Mouse (Mus musculus) forebrain, postnatal 0 days (tissue): ENCODE measurements around the gene Atp8a2. TPM values are rescaled to one million over a fixed set of nuclear protein-coding genes. Genes with fewer than 3 reads are reported as not detected.
"Not testable (repeated sequence)": the region's sequence is repeated elsewhere in the genome, so short reads cannot be mapped to it uniquely, and the experiment has no call there.

ENCODE experiments used
- ATAC-seq: fragments of 200-750 bp; cut with Nextera tagmentation; 2 replicates; pipeline ENCODE4 v1.8.0; 2017; ENCODE audit warnings: mild to moderate bottlenecking, moderate library complexity
- DNase-seq: peaks from one replicate; pipeline ENCODE4 v3.0.0-alpha.2; 2015
- H3K27ac ChIP-seq: fragments of 300-500 bp; sonication (generic); 2 replicates; pipeline ENCODE4 v1.5.1; 2014; ENCODE audit warnings: low read depth, mild to moderate bottlenecking, antibody characterized with exemption, low read length, moderate library complexity, mixed read lengths
- H3K27me3 ChIP-seq: fragments of 300-500 bp; sonication (generic); 2 replicates; pipeline ENCODE4 v1.6.1; 2014; ENCODE audit warnings: mild to moderate bottlenecking, low read length, mixed read lengths; ENCODE audit not compliant: insufficient read depth
- H3K36me3 ChIP-seq: fragments of 300-500 bp; sonication (generic); 2 replicates; pipeline ENCODE4 v1.6.1; 2014; ENCODE audit warnings: mild to moderate bottlenecking, moderate library complexity; ENCODE audit not compliant: insufficient read depth
- H3K4me1 ChIP-seq: fragments of 300-500 bp; sonication (generic); 2 replicates; pipeline ENCODE4 v1.6.1; 2014; ENCODE audit warnings: antibody characterized with exemption; ENCODE audit not compliant: insufficient read depth
- H3K4me2 ChIP-seq: fragments of 300-500 bp; sonication (generic); 2 replicates; pipeline ENCODE4 v1.6.1; 2014; ENCODE audit warnings: low read depth, mild to moderate bottlenecking, moderate library complexity
- H3K4me3 ChIP-seq: fragments of 300-500 bp; sonication (generic); 2 replicates; pipeline ENCODE4 v1.5.1; 2014; ENCODE audit warnings: low read depth, low read length, mixed read lengths
- H3K9ac ChIP-seq: fragments of 300-500 bp; sonication (generic); 2 replicates; pipeline ENCODE4 v1.6.1; 2014; ENCODE audit warnings: mild to moderate bottlenecking
- H3K9me3 ChIP-seq: fragments of 300-500 bp; sonication (generic); 2 replicates; pipeline ENCODE4 v1.6.1; 2016; ENCODE audit warnings: low read length
- CTCF ChIP-seq: sonication (generic); IDR thresholded peaks from 2 replicates; pipeline ENCODE4 v1.5.1; 2016; ENCODE audit warnings: antibody characterized with exemption, control low read depth, low read depth
- WGBS: fragments of 180-500 bp; shearing (Covaris S2); extraction: QIAGEN DNeasy Blood & Tissue Kit; methylation state at CpG from one replicate; pipeline ENCODE4 v1.1.7; 2014; 5-methylcytosine and 5-hydroxymethylcytosine counted together
- polyA plus RNA-seq: library from polyadenylated mRNA; unstranded; fragments of >200 nt; fragmentation: Nextera tagmentation; extraction: Ambion mirVana; gene quantifications from 2 replicates; pipeline ENCODE4 v1.2.1, GENCODE M21; 2015
- total RNA-seq: library from RNA; depleted of rRNA; stranded (reverse); fragments of >200 nt; gene quantifications from 2 replicates; pipeline ENCODE4 v1.2.3, GENCODE M21; 2014

Gene Atp8a2
- total and polyA plus RNA-seq, 2 experiments from 2014 or later, result 33.6 to 38.0 TPM

DNA sequence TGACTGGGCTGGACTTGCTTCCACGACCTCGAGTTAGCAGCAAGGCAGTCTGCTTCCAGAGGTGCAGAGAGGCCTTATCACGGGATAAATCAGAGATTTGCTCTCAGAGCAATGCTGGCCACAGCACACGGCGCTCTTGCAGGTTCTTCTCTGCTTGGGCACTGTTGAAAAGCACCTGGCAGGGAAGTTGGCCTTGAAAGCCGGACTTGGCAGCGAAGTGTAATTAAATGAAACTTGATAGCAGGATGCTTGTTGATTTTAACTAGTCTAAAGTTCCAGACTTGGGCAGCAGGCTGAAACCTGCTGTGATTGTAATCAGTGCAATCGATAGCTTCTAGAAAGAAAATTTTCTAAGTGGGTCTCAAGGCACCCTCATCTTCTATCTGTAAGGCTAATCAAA lies 237.3 kb downstream of the Atp8a2 start:
- ATAC-seq, result no peak
- no peaks in the 10 kb centered on the region for H3K4me1 ChIP-seq
- no peak for TF ChIP-seq CTCF
- H3K36me3 ChIP-seq, result no peaks in the 10 kb centered on the region
- H3K27me3 ChIP-seq, result no peaks in the 10 kb centered on the region
- no peaks in the 10 kb centered on the region for H3K9me3 ChIP-seq
- no peak overlapping the region for H3K4me2 ChIP-seq
- no peak overlapping the region for H3K9ac ChIP-seq
- no peak overlapping the region for H3K27ac ChIP-seq
- no peak for DNase-seq
- no peak overlapping the region for H3K4me3 ChIP-seq
- WGBS, result 40% methylated on average over 8 of the region's 8 CpGs

DNA sequence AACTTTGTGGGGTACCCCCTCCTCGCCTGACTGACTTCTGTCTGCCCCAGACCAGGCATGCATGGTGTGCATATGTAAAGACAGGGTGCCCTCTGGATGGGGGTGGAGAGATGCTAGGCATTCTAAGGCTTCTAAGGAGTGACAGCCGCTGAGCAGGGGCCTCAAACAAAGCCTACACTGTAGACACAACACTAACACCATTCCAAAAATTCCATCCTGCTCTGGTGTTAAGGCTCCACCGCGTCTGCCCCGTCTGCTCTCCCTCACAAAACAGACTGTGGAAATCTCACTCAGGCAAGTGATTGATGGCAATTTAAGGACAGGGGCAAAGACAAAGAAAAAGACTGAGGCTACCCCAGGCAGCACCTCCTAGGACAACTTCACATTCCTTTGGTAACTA lies 247.0 kb downstream of the Atp8a2 start:
- Histone ChIP-seq H3K4me1 (no peaks in the 10 kb centered on the region), H3K27me3 (no peaks in the 10 kb centered on the region), H3K36me3 (no peaks in the 10 kb centered on the region), H3K9me3 (no peaks in the 10 kb centered on the region), H3K4me2 (no peak overlapping the region), H3K27ac (no peak overlapping the region), H3K9ac (no peak overlapping the region), H3K4me3 (no peak overlapping the region)
- WGBS, result 9% methylated on average over 5 of the region's 5 CpGs
- no peak for TF ChIP-seq CTCF
- DNase-seq, result peak; percentile 36
- peak; percentile 93 for ATAC-seq

DNA sequence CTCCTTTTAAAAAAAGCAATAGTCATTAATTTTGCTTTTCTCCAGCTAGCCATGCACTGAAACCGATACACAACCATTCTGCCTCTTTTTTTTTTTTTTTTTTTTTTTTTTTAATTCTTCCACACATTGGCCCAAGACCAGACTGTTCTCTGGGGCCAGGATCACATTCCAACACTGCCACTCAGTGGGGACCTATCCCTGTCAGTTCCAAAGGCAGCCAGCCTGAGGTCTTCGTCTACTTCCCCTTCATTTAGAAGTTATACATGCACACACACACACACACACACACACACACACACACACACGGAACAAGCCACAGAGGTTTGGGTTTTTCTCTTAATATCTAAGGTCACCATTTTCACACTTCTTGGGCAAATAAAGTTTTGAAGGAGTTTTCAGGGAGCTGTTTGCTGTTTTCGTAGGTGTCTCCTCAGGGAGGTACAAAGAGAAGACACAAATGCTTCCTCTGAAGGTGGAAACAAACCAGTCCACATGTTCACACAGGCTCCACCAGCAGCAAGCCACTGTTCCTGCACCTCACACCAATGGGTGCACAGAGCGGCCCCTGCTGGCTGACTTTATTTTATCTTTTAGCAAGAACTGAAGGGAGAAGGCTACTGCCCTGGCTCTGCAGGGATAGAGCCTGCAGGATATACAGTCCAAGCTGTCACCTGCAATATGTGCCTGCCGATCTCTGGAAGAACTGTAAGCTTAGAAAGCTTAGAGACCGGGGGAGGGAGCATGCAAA lies 253.9 kb downstream of the Atp8a2 start:
- DNase-seq (peak; percentile 87), ATAC-seq (peak; percentile 90)
- Histone ChIP-seq H3K9ac (no peak overlapping the region), H3K36me3 (no peaks in the 10 kb centered on the region), H3K27me3 (no peaks in the 10 kb centered on the region), H3K4me2 (no peak overlapping the region), H3K27ac (no peak overlapping the region), H3K4me3 (no peak overlapping the region), H3K9me3 (no peaks in the 10 kb centered on the region), H3K4me1 (no peaks in the 10 kb centered on the region)
- peak; percentile 84 for TF ChIP-seq CTCF
- WGBS, result 18% methylated on average over 7 of the region's 7 CpGs

DNA sequence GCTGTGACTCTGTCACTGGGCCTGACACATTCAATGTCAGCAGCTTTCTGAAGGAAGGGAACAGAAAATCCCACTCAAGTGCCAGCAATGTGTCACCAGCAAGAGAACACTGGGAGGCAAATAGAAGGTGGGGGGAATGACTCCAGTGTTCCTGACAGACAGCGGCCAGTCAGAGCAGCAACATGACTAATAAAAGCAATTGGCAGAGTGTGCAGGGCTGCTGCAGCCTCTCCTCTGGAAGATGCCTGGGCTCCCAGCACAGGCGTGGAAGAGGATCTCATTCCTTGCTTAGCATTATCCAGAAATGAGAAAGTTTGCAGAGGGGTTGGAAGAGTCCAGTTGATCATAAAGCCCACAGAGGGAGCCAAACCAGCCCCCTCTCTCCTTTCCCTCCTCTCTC lies 254.8 kb downstream of the Atp8a2 start:
- H3K36me3 ChIP-seq, result no peaks in the 10 kb centered on the region
- H3K27ac ChIP-seq, result no peak overlapping the region
- no peak overlapping the region for H3K9ac ChIP-seq
- no peak overlapping the region for H3K4me3 ChIP-seq
- no peak overlapping the region for H3K4me2 ChIP-seq
- WGBS, result 58% methylated on average over 2 of the region's 2 CpGs
- no peaks in the 10 kb centered on the region for H3K9me3 ChIP-seq
- TF ChIP-seq CTCF, result no peak
- no peak for DNase-seq
- no peak for ATAC-seq
- H3K4me1 ChIP-seq, result no peaks in the 10 kb centered on the region
- no peaks in the 10 kb centered on the region for H3K27me3 ChIP-seq

DNA sequence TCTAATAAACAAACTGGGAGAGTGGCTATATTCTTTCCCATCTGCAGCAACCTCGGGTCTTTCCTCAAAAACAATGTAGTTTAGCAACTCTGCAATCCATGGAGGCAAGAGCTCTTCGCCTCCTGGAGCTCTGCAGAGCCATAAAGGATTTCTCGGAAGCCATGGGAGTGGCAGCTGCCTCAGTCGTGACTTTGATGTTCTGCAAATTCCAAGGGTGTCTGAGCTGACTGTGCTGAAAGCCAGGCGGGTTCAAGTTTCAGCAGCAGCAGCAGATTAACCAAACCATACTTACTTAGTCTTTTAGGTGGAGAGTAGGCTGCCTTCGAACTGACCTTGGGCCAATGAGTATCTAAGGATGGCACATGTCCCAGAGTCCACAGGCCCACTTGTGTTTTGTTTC lies 264.6 kb downstream of the Atp8a2 start:
- Histone ChIP-seq H3K9me3 (no peaks in the 10 kb centered on the region), H3K4me2 (no peak overlapping the region), H3K9ac (no peak overlapping the region), H3K4me1 (no peaks in the 10 kb centered on the region), H3K4me3 (no peak overlapping the region), H3K27ac (no peak overlapping the region), H3K27me3 (no peaks in the 10 kb centered on the region), H3K36me3 (no peaks in the 10 kb centered on the region)
- no peak for DNase-seq
- no peak for ATAC-seq
- WGBS, result 59% methylated on average over 6 of the region's 6 CpGs
- TF ChIP-seq CTCF, result no peak

DNA sequence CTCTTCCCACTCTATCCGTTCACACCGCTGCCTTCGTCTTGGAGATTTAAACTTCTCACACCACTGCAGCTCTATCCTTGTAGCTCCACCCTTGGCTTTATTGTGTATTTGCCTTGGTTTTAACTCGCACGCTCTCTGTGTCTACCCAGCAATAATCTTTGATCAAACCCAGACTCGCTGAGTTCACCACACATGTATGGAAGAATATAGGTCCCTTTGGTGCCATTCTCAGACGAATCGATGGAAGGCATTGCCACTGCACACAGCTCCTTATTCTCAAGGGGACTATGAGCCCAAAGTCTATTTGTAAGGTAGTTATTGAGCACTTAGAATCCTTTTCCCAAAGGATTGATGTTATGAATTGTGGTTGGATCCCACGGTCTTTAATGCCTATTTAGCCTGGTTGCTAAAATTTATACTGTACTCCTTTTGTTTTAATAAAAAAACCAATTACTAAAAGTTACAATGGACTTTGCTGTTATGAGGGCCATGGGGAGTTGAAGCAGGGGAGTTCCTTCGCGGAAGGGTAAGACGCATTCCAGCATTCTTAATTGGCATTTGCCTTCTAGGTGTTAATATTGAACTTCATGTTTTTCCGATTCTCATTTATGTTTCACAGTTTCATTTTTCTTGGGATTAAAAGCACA lies 265.4 kb downstream of the Atp8a2 start:
- no peak overlapping the region for H3K27ac ChIP-seq

DNA sequence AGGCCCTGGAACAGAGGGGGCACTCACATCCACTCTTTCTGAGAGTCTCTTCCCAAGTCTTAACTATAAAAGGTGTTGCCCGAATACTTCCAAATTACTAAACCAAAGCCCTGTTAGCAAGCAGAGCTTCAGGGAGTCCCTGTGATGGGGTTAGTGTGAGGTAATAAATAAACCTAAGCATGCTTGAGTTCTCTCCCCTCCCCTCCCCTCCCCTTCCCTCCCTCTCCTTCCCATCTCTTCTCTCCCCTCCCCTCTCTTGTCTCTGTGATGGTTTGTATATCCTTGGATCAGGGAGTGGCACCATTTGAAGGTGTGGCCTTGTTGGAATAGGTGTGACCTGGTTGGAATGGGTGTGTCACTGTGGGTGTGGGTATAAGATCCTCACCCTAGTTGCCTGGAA lies 267.8 kb downstream of the Atp8a2 start:
- H3K4me1 ChIP-seq, H3K36me3 ChIP-seq, ATAC-seq, H3K9ac ChIP-seq, H3K4me3 ChIP-seq, H3K27ac ChIP-seq, DNase-seq, H3K27me3 ChIP-seq, H3K4me2 ChIP-seq, H3K9me3 ChIP-seq: not testable (repeated sequence)
- 100% methylated on average over 1 of the region's 1 CpGs for WGBS

More for the DNA sequence above, 265.4 kb downstream of the Atp8a2 start:
- WGBS, result 93% methylated on average over 13 of the region's 13 CpGs
- no peak for DNase-seq
- no peak for ATAC-seq
- no peak overlapping the region for H3K4me2 ChIP-seq
- H3K4me3 ChIP-seq, result no peak overlapping the region
- H3K9ac ChIP-seq, result no peak overlapping the region
- H3K27me3 ChIP-seq, result no peaks in the 10 kb centered on the region
- H3K36me3 ChIP-seq, result no peaks in the 10 kb centered on the region
- no peaks in the 10 kb centered on the region for H3K9me3 ChIP-seq
- TF ChIP-seq CTCF, result no peak
- H3K4me1 ChIP-seq, result no peaks in the 10 kb centered on the region
